Mouse (Mus musculus) thymus, adult 2 months (tissue): Measurements from ENCODE around the gene Grk3. TPM values are rescaled to one million over a fixed set of nuclear protein-coding genes. Genes with fewer than 3 reads are reported as not detected.

ENCODE experiments used
- DNase-seq: peaks from one replicate; pipeline ENCODE4 v3.0.0; 2021
- H3K27ac ChIP-seq: fragments of 200-500 bp; 2 replicates; pipeline ENCODE4 v1.5.1; 2012; ENCODE audit warnings: low read length, control low read depth; ENCODE audit not compliant: control insufficient read depth, insufficient read depth
- H3K27me3 ChIP-seq: fragments of 200-500 bp; 2 replicates; pipeline ENCODE4 v1.6.1; 2012; ENCODE audit warnings: mild to moderate bottlenecking, low read length, moderate library complexity, mixed read lengths; ENCODE audit not compliant: control insufficient read depth, insufficient read depth
- H3K36me3 ChIP-seq: fragments of 200-500 bp; 2 replicates; pipeline ENCODE4 v1.6.1; 2012; ENCODE audit warnings: mild to moderate bottlenecking, low read length, moderate library complexity; ENCODE audit not compliant: control insufficient read depth, insufficient read depth
- H3K4me1 ChIP-seq: fragments of 200-500 bp; replicated peaks from 2 replicates; pipeline ENCODE4 v1.6.1; 2012; ENCODE audit warnings: low read length; ENCODE audit not compliant: control insufficient read depth, insufficient read depth
- H3K4me3 ChIP-seq: fragments of 200-500 bp; 2 replicates; pipeline ENCODE4 v1.5.1; 2012; ENCODE audit warnings: mild to moderate bottlenecking, low read length, control low read depth, moderate library complexity; ENCODE audit not compliant: control insufficient read depth, insufficient read depth
- CTCF ChIP-seq: fragments of 200-500 bp; IDR thresholded peaks from 2 replicates; pipeline ENCODE4 v1.5.1; 2012; ENCODE audit warnings: mild to moderate bottlenecking, control low read depth, low read length, moderate library complexity, borderline replicate concordance; ENCODE audit not compliant: control insufficient read depth, poor library complexity, insufficient read depth; ENCODE audit errors: extremely low read depth
- POLR2A ChIP-seq: fragments of 200-500 bp; IDR thresholded peaks from 2 replicates; pipeline ENCODE4 v1.6.1; 2012; ENCODE audit warnings: mild to moderate bottlenecking, low read length, control low read depth, moderate library complexity; ENCODE audit not compliant: control insufficient read depth, poor library complexity, insufficient read depth; ENCODE audit errors: extremely low read depth
- WGBS: fragments of 180-500 bp; shearing (Covaris S2); methylation state at CpG from one replicate; pipeline ENCODE4 v1.1.7; 2018; 5-methylcytosine and 5-hydroxymethylcytosine counted together
- polyA plus RNA-seq: library from polyadenylated mRNA; depleted of rRNA; stranded (reverse); fragments of >200 nt; gene quantifications from 2 replicates; pipeline ENCODE4 v1.2.3, GENCODE M21; 2012

Grk3 gene
- polyA plus RNA-seq, 1 experiment, result 10.0 TPM

DNA sequence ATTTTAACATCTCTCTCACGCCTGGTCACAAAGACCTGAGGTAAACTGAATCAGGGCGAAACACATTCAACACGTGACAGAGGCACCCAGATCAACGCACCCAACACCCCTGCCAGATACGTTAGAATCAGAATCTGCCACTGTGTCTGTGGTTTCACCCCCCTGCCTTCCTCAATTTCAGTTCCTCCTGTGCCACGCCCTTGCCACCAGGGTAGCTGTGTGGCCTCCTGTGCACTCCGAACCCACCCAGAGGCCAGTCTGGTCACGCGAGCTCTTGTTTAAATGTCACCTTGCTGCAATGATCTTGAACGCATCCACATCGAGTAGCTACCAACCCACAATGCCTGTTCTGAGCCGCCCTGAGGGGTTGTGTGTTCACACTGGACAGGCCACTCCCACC, 43.3 kb downstream of the Grk3 start:
- H3K36me3 ChIP-seq, result no peaks in the 10 kb centered on the region
- no peaks in the 10 kb centered on the region for H3K27me3 ChIP-seq
- peak; percentile 8 for DNase-seq
- TF ChIP-seq POLR2A (no peak), CTCF (no peak)
- H3K27ac ChIP-seq, result no peak overlapping the region
- no peaks in the 10 kb centered on the region for H3K4me1 ChIP-seq
- 22% methylated on average over 12 of the region's 12 CpGs for WGBS
- H3K4me3 ChIP-seq, result no peak overlapping the region

DNA sequence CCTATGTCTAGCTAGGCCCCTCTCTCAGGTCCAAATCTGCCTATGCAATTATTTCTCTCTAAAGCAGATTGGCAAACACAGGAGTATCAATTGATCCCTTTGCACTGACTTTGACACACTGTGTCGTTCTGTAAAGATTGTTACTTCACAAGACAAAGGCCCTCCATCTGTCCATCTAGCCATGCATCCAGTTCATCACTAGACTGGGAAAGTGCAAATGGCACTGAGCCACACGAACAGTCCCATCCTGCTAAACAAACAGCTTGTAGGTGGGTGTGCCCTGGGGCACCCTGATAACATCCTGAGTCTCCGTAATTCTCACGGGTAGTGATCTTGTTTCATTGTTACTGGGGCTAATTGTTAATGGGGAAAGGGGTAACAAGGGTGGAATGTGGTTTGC, 52.1 kb downstream of the Grk3 start:
- no peak for DNase-seq

GRCm38 (mm10) chr5:112962166-112962565, 53.4 kb downstream of the Grk3 start:
- WGBS, result 85% methylated on average over 6 of the region's 6 CpGs
- no peak overlapping the region for H3K27ac ChIP-seq

More for the DNA sequence above, 52.1 kb downstream of the Grk3 start:
- Histone ChIP-seq H3K36me3 (no peaks in the 10 kb centered on the region), H3K27ac (no peak overlapping the region), H3K4me3 (no peak overlapping the region), H3K27me3 (no peaks in the 10 kb centered on the region), H3K4me1 (no peaks in the 10 kb centered on the region)
- no peak for TF ChIP-seq POLR2A
- no peak for TF ChIP-seq CTCF
- WGBS, result 93% methylated on average over 4 of the region's 4 CpGs

GRCm38 (mm10) chr5:112960911-112961310, 54.7 kb downstream of the Grk3 start:
- 92% methylated on average over 3 of the region's 3 CpGs for WGBS

More at GRCm38 (mm10) chr5:112962166-112962565, 53.4 kb downstream of the Grk3 start:
- no peaks in the 10 kb centered on the region for H3K36me3 ChIP-seq
- no peaks in the 10 kb centered on the region for H3K4me1 ChIP-seq
- no peak for DNase-seq
- no peaks in the 10 kb centered on the region for H3K27me3 ChIP-seq
- no peak overlapping the region for H3K4me3 ChIP-seq
- TF ChIP-seq CTCF, result no peak
- no peak for TF ChIP-seq POLR2A

GRCm38 (mm10) chr5:112958293-112958692, 57.3 kb downstream of the Grk3 start:
- no peak overlapping the region for H3K27ac ChIP-seq
- H3K4me3 ChIP-seq, result no peak overlapping the region
- no peaks in the 10 kb centered on the region for H3K36me3 ChIP-seq
- no peaks in the 10 kb centered on the region for H3K4me1 ChIP-seq
- no peak for DNase-seq
- WGBS, result 93% methylated on average over 5 of the region's 5 CpGs
- TF ChIP-seq POLR2A (no peak), CTCF (no peak)
- H3K27me3 ChIP-seq, result no peaks in the 10 kb centered on the region

More at GRCm38 (mm10) chr5:112960911-112961310, 54.7 kb downstream of the Grk3 start:
- Histone ChIP-seq H3K27ac (no peak overlapping the region), H3K4me3 (no peak overlapping the region), H3K27me3 (no peaks in the 10 kb centered on the region), H3K4me1 (no peaks in the 10 kb centered on the region), H3K36me3 (no peaks in the 10 kb centered on the region)
- TF ChIP-seq POLR2A (no peak), CTCF (no peak)
- DNase-seq, result no peak

DNA sequence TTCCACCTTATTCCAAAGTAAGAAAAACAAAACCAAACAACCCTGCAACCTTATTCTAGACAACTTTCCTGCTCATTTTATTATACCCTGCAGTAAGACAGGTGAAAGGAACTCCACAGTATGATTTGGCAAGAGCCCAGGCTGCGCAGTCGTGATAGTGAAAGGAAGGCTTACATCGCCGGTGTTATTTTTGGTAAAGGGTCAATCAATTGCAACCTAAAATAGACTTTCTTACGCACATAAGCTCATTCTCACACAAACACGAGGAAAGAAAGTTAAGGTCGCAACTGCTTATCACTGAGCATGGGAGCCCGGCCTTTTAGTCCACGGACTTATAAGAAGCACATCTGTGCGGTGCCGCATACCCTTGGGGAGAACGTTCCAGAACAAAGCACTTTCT, 58.8 kb downstream of the Grk3 start:
- DNase-seq, result no peak
- H3K27ac ChIP-seq, result no peak overlapping the region
- H3K36me3 ChIP-seq, result no peaks in the 10 kb centered on the region
- H3K27me3 ChIP-seq, result no peaks in the 10 kb centered on the region
- H3K4me3 ChIP-seq, result no peak overlapping the region
- no peak for TF ChIP-seq POLR2A
- no peak for TF ChIP-seq CTCF
- H3K4me1 ChIP-seq, result no peaks in the 10 kb centered on the region
- 94% methylated on average over 12 of the region's 12 CpGs for WGBS

DNA sequence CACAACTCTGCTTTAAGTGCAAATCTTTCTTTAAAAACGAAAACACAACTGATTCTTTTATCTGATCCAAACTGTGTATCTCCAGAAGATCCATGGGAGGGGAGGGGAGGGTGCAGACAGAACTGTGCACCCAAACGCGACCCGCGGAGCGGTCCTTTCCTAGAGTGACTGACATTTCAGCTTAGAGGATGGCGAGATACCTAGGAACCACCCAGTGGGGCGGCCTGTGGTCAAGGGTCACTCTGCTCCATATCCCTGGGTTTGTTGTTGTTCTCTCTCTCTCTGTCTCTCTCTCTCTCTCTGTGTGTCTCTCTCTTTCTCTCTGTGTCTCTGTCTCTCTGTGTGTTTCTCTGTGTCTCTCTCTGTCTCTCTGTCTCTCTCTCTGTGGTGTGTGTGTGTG, 59.2 kb downstream of the Grk3 start:
- Histone ChIP-seq H3K36me3 (no peaks in the 10 kb centered on the region), H3K4me3 (no peak overlapping the region), H3K27me3 (no peaks in the 10 kb centered on the region), H3K27ac (no peak overlapping the region), H3K4me1 (no peaks in the 10 kb centered on the region)
- TF ChIP-seq CTCF (no peak), POLR2A (no peak)
- WGBS, result 95% methylated on average over 8 of the region's 8 CpGs
- no peak for DNase-seq
